Mouse (Mus musculus) midbrain, embryonic 15.5 days (tissue): ENCODE data around the gene Cd59b. TPM values are rescaled to one million over a fixed set of nuclear protein-coding genes. Genes with fewer than 3 reads are reported as not detected.
"Not testable (repeated sequence)": the region's sequence is repeated elsewhere in the genome, so short reads cannot be mapped to it uniquely, and the experiment has no call there.

Experiments
- ATAC-seq: fragments of 200-750 bp; cut with Nextera tagmentation; replicated peaks from 2 replicates; pipeline ENCODE4 v1.8.0; 2017; ENCODE audit warnings: moderate TSS enrichment
- H3K27ac ChIP-seq: fragments of 300-500 bp; sonication (generic); 2 replicates; pipeline ENCODE4 v1.5.1; 2015; ENCODE audit warnings: mild to moderate bottlenecking, inconsistent platforms
- H3K27me3 ChIP-seq: fragments of 300-500 bp; sonication (generic); replicated peaks from 2 replicates; pipeline ENCODE4 v1.6.1; 2015; ENCODE audit warnings: inconsistent platforms
- H3K36me3 ChIP-seq: fragments of 300-500 bp; sonication (generic); replicated peaks from 2 replicates; pipeline ENCODE4 v1.6.1; 2015; ENCODE audit warnings: inconsistent platforms
- H3K4me1 ChIP-seq: fragments of 300-500 bp; sonication (generic); 2 replicates; pipeline ENCODE4 v1.6.1; 2015; ENCODE audit warnings: inconsistent platforms
- H3K4me2 ChIP-seq: fragments of 300-500 bp; sonication (generic); 2 replicates; pipeline ENCODE4 v1.6.1; 2015; ENCODE audit warnings: inconsistent platforms, mild to moderate bottlenecking, moderate library complexity
- H3K4me3 ChIP-seq: fragments of 300-500 bp; sonication (generic); 2 replicates; pipeline ENCODE4 v1.5.1; 2015; ENCODE audit warnings: mild to moderate bottlenecking, inconsistent platforms
- H3K9ac ChIP-seq: fragments of 300-500 bp; sonication (generic); 2 replicates; pipeline ENCODE4 v1.6.1; 2015; ENCODE audit warnings: mild to moderate bottlenecking, inconsistent platforms
- H3K9me3 ChIP-seq: fragments of 300-500 bp; sonication (generic); 2 replicates; pipeline ENCODE4 v1.6.1; 2016; ENCODE audit warnings: inconsistent platforms
- WGBS: fragments of 180-500 bp; shearing (Covaris S2); methylation state at CpG from one replicate; pipeline ENCODE4 v1.1.7; 2015; ENCODE audit warnings: mixed read lengths; 5-methylcytosine and 5-hydroxymethylcytosine counted together
- polyA plus RNA-seq: library from polyadenylated mRNA; unstranded; fragments of >200 nt; fragmentation: Nextera tagmentation; extraction: Ambion mirVana; gene quantifications from 2 replicates; pipeline ENCODE4 v1.2.1, GENCODE M21; 2015

The Cd59b gene
- polyA plus RNA-seq, 1 experiment from 2014 or later = 0.92 TPM

- not testable (repeated sequence) for H3K4me1 ChIP-seq, H3K4me2 ChIP-seq, H3K9ac ChIP-seq, H3K36me3 ChIP-seq, H3K9me3 ChIP-seq, ATAC-seq, H3K4me3 ChIP-seq, H3K27me3 ChIP-seq, H3K27ac ChIP-seq
- 100% methylated on average over 1 of the region's 1 CpGs for WGBS
These were observed 11.9 kb downstream of the Cd59b start for GRCm38 (mm10) chr2:104081436-104082050.

- H3K4me3 ChIP-seq = no peak overlapping the region
- no peaks in the 10 kb centered on the region for H3K4me1 ChIP-seq
- H3K4me2 ChIP-seq = no peak overlapping the region
- H3K27me3 ChIP-seq = no peaks in the 10 kb centered on the region
- no peaks in the 10 kb centered on the region for H3K9me3 ChIP-seq
- ATAC-seq = no peak
- H3K27ac ChIP-seq = no peak overlapping the region
- H3K36me3 ChIP-seq = no peaks in the 10 kb centered on the region
- H3K9ac ChIP-seq = no peak overlapping the region
These were observed 12.8 kb downstream of the Cd59b start for GRCm38 (mm10) chr2:104082474-104082873.

- not testable (repeated sequence) for H3K9me3 ChIP-seq, H3K27me3 ChIP-seq, H3K9ac ChIP-seq, H3K4me3 ChIP-seq, H3K27ac ChIP-seq, ATAC-seq, H3K4me2 ChIP-seq, H3K36me3 ChIP-seq, H3K4me1 ChIP-seq
These were observed 14.4 kb downstream of the Cd59b start for GRCm38 (mm10) chr2:104084027-104084426.

DNA sequence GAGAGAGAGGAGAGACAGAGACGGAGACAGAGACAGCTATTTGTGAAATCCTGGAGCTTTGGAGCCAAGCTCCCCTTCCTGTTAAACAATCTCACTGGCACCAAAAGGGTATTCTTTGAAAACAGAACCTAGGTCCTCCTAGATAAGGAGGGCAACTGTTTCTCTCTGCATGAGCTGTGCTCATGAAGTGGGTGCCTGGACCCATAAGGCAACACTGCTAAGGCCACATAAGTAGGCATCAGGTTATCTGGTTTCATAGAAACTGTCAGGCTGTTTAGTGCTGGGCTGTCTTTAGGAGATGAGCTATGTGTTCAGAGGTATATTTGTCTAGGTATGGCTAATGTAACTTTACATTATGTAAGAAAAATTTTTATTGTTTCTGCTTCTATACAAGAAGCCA, 17.9 kb downstream of the Cd59b start:
- not testable (repeated sequence) for ATAC-seq, H3K9me3 ChIP-seq, H3K4me1 ChIP-seq, H3K36me3 ChIP-seq, H3K9ac ChIP-seq, H3K4me2 ChIP-seq, H3K27me3 ChIP-seq, H3K4me3 ChIP-seq, H3K27ac ChIP-seq
- 74% methylated on average over 1 of the region's 1 CpGs for WGBS

DNA sequence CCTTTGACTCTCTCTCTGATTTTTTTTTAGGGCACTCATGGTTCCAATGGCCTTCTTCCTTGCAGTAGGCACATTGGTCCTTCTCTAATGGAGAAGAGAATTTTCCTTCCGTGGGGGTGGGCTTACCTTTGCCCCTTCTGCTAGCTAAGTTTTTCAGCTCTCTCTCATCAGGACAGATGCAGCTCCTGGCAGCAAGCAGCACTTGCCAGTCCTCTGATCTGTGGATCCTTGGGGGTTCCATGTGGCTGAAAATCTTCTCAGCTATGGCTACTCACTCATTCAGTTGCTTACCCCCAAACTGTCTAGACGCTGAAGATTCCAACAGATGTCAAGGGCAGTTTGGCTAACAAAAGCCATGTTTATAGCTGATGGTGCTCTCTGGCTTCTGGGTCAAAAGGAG, 23.7 kb downstream of the Cd59b start:
- no peak for ATAC-seq
- Histone ChIP-seq H3K9ac (no peak overlapping the region), H3K4me3 (no peak overlapping the region), H3K27ac (no peak overlapping the region), H3K4me2 (no peak overlapping the region), H3K4me1 (peaks cover 10% of the 10 kb centered on the region; the same call in 1 of the 2 replicates), H3K27me3 (no peaks in the 10 kb centered on the region), H3K36me3 (no peaks in the 10 kb centered on the region), H3K9me3 (no peaks in the 10 kb centered on the region)
- WGBS = 95% methylated on average over 2 of the region's 2 CpGs

DNA sequence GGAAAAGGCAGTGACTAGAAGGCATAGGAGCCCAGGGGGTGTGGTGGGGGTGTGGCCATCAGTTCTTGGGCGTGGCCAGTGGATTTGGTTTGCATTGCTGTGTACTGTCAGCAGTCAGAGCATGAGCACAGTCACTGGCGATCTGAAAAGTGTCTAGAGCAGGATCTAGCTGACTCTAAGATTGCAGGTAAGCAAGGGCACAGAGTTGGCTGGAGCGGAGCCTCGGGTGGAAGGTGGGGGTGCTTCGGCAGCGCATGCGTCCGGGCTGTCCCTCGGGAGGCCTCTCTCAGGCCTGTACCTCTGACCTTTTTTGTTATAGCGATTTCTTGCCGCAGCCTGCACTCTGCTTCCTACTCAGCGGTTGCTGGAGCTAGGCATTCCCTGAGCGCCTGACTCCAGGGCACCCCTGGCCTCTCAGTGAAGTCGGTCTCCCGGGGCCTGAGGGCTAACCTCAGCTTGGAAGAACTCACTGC, 26.1 kb downstream of the Cd59b start, which contains the start of gene Cd59a:
Gene Cd59a, plus strand, starts transcription at position 61 of the 473 bp plus-strand sequence.
- peak; percentile 93 for ATAC-seq
- Histone ChIP-seq H3K9me3 (no peaks in the 10 kb centered on the region), H3K27me3 (no peaks in the 10 kb centered on the region), H3K4me2 (peak within 1 kb of the TSS; percentile 56), H3K4me1 (peaks cover 10% of the 10 kb centered on the region; the same call in 1 of the 2 replicates), H3K36me3 (no peaks in the 10 kb centered on the region), H3K27ac (peak within 1 kb of the TSS; percentile 51; the same call in 1 of the 2 replicates), H3K4me3 (peak within 1 kb of the TSS; percentile 38), H3K9ac (peak within 1 kb of the TSS; percentile 46)
- WGBS = 7% methylated on average over 15 of the region's 15 CpGs

- H3K4me2 ChIP-seq = peak overlapping the region; percentile 56
- ATAC-seq = 0 out of 2 replicates have a peak, but pooled peaks have one; percentile 37
- H3K4me1 ChIP-seq = peaks cover 10% of the 10 kb centered on the region; the same call in 1 of the 2 replicates
- no peaks in the 10 kb centered on the region for H3K9me3 ChIP-seq
- no peaks in the 10 kb centered on the region for H3K27me3 ChIP-seq
- peak overlapping the region; percentile 46; the same call in 1 of the 2 replicates for H3K9ac ChIP-seq
- 0 out of 2 replicates have a peak overlapping the region, but pooled peaks have one; percentile 51 for H3K27ac ChIP-seq
- no peaks in the 10 kb centered on the region for H3K36me3 ChIP-seq
- WGBS = 45% methylated on average over 10 of the region's 10 CpGs
- peak overlapping the region; percentile 38 for H3K4me3 ChIP-seq
These were observed 26.6 kb downstream of the Cd59b start for GRCm38 (mm10) chr2:104096256-104096655.

- WGBS = 63% methylated on average over 1 of the region's 1 CpGs
- not testable (repeated sequence) for H3K27ac ChIP-seq, H3K4me1 ChIP-seq, H3K27me3 ChIP-seq, H3K9me3 ChIP-seq, ATAC-seq, H3K9ac ChIP-seq, H3K4me3 ChIP-seq, H3K36me3 ChIP-seq
- peak overlapping the region; percentile 56; the same call in 1 of the 2 replicates for H3K4me2 ChIP-seq
These were observed 27.1 kb downstream of the Cd59b start for GRCm38 (mm10) chr2:104096796-104097195.

- H3K9ac ChIP-seq, H3K4me3 ChIP-seq, H3K9me3 ChIP-seq, H3K36me3 ChIP-seq, H3K4me2 ChIP-seq, H3K4me1 ChIP-seq, ATAC-seq, H3K27ac ChIP-seq, H3K27me3 ChIP-seq: not testable (repeated sequence)
- 89% methylated on average over 4 of the region's 4 CpGs for WGBS
These were observed 27.7 kb downstream of the Cd59b start for GRCm38 (mm10) chr2:104097396-104097795.

DNA sequence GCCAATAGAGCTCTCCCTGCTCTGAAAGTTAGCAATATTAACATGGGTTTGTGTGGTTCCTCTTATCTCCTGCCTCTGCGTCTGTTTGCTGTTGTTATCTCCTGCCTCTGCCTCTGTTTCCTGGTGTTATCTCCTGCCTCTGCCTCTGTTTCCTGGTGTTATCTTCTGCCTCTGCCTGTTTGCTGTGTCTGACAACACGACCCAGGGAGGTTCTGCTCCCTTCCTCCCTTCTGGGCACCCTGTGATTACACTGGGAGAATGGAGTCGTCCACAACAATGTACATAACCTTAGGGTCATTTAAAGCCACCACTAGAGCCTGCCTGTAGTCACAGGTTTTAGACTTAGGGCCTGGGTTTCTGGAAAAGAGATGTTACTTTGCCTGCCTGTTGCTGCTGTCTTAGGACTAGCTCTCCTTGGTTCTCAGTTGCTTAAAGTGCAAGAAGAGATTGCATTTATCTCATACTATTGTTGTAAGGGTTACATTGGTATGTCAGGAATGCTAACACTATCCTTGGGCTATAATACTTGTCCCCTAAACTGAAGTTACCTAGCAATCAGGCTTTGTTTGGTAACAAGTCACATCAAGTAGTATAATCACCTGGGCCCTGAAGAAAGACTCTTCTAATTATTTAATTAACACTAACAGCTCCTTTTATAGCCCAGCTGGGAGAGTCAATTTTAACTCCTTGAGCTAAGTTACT, 29.0 kb downstream of the Cd59b start:
- H3K27me3 ChIP-seq = no peaks in the 10 kb centered on the region
- H3K9ac ChIP-seq = no peak overlapping the region
- no peak overlapping the region for H3K27ac ChIP-seq
- no peak overlapping the region for H3K4me2 ChIP-seq
- H3K4me3 ChIP-seq = no peak overlapping the region
- H3K9me3 ChIP-seq = no peaks in the 10 kb centered on the region
- WGBS = 45% methylated on average over 3 of the region's 3 CpGs
- H3K36me3 ChIP-seq = no peaks in the 10 kb centered on the region
- peaks cover 10% of the 10 kb centered on the region; the same call in 1 of the 2 replicates for H3K4me1 ChIP-seq
- no peak for ATAC-seq

- Histone ChIP-seq H3K9me3 (no peaks in the 10 kb centered on the region), H3K4me1 (peaks cover 10% of the 10 kb centered on the region; the same call in 1 of the 2 replicates), H3K27me3 (no peaks in the 10 kb centered on the region), H3K4me2 (no peak overlapping the region), H3K9ac (no peak overlapping the region), H3K27ac (no peak overlapping the region), H3K4me3 (no peak overlapping the region), H3K36me3 (no peaks in the 10 kb centered on the region)
- no peak for ATAC-seq
- WGBS = 96% methylated on average over 2 of the region's 2 CpGs
These were observed 29.6 kb downstream of the Cd59b start for GRCm38 (mm10) chr2:104099231-104099585.

DNA sequence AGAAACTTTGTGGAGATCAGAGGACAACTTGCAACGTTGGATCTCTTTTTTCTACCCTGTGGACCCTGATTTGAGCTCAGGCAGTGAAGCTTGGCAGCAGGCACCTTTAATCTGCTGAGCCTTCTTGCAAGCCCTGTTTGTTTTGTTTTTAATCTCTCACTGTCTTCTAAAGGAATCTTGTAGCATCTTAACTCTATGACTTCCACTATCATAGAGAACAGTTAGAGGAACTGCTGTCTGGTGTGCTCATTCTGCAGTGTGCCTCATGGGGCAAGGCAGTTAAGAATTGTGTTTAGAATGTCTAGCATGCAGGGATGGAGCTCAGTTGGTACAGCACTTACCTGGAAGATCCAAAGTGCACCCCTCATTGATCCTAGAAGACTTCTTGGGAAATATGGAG, 30.3 kb downstream of the Cd59b start:
- ATAC-seq = no peak
- Histone ChIP-seq H3K27ac (no peak overlapping the region), H3K4me2 (no peak overlapping the region), H3K36me3 (no peaks in the 10 kb centered on the region), H3K4me1 (peaks cover 10% of the 10 kb centered on the region; the same call in 1 of the 2 replicates), H3K4me3 (no peak overlapping the region), H3K9ac (no peak overlapping the region), H3K9me3 (no peaks in the 10 kb centered on the region), H3K27me3 (no peaks in the 10 kb centered on the region)
- 19% methylated on average over 1 of the region's 1 CpGs for WGBS

DNA sequence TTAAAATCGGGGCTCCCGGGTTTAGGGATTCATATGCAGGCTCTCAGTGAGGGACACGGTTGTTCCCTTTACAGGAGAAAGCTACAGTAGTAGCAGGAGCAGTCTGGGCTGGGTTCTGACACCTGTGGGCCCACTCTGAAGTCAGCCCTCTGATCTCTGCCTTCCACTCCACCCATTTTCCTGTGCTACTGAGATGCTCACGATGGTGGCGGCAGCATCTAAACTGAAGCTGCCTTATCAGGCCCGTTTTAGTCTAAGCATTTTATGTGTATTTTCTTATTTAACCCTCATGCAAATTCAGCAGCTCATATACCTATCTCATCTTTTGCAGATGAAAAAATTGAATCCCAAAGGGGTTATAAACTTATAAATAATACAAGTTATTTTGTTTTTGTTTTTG, 35.2 kb downstream of the Cd59b start:
- WGBS = 92% methylated on average over 6 of the region's 6 CpGs
- H3K9ac ChIP-seq = no peak overlapping the region
- no peak overlapping the region for H3K4me3 ChIP-seq
- no peaks in the 10 kb centered on the region for H3K4me1 ChIP-seq
- H3K27me3 ChIP-seq = no peaks in the 10 kb centered on the region
- no peak overlapping the region for H3K27ac ChIP-seq
- no peak overlapping the region for H3K4me2 ChIP-seq
- H3K9me3 ChIP-seq = no peaks in the 10 kb centered on the region
- H3K36me3 ChIP-seq = no peaks in the 10 kb centered on the region
- no peak for ATAC-seq
